Mouse (Mus musculus): ENCODE measurements around the gene Lcmt1.

The Lcmt1 gene

DNA sequence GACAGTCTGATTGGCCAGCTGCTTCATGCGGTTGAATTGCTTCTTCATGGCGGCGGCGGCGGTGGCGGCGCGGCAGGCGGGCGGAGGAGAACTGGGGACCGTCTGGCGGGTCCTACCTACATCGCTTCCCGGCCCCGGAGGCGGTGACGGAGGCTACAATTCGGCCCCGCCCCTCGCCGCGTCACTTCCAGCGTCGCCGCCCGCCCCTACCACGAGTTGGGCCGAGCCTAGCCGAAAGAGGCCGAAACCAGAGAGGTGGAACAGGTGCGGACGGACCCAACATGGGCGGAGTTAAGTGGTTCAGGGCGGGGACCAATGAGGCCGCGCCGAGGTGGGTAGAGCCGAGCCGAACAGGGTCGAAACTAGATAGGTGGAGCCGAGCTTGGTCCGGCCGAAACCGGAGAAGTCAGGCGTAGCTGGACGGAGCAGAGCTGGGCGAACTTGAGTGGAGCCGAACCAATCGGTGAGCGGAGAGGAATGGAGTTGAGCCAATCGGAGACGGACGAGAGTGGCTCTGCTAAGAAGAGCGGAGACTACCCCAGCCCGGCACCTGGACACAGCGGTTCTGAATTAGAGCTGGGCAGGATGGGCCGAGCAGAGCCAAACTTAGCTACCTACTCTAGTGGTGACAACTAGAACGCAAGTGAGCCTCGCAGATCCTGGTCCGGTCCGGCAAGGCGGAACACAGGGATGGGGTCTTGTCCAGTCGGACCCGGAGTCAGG lies at the start of gene Lcmt1, which contains the start of gene Arhgap17:
Gene Lcmt1 (plus strand): TSS at position 26 of the 723 bp plus-strand sequence.
Gene Arhgap17 (minus strand): TSS at position 157 of the 723 bp plus-strand sequence.
- in situ Hi-C loops (cut with MboI): loop anchor here (5.0 kb wide), 1 partner anchor 38 kb away; no protein-coding TSS in a partner anchor

DNA sequence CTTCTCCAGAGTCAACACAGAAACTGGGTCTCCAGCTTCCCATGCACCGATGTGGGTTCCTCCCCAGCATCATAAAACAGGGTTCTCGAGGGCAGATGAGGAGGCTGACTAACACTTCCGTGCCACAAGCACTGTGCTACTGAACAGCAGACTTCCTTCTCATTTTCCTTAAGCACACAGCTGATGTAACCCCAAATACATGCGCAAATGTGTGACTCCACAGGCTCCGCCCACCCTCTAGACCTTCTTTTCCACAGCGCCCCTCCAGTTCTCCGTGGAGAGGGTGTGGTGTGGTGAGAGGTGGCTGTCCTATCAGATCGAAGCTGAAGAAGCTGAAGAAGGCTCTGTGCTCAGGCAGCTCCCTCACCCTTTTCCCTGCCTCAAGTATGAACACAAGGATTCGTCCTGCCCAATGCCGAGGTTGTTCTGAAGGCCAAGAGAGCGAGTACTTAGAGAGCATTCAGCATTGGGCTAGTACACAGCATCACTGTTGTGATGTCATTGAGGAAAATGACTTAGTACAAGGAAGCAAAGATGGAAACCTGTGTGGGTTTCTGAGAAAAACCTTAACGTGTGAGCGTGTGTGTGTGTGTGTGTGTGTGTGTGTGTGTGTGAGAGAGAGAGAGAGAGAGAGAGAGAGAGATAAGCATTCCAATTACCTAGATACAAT lies 47.0 kb upstream of the Lcmt1 start:
- in situ Hi-C loops (cut with MboI): no loop called here

- in situ Hi-C loops (cut with MboI): no loop called here
Observed at GRCm38 (mm10) chr7:123323388-123323787, 46.2 kb upstream of the Lcmt1 start.

DNA sequence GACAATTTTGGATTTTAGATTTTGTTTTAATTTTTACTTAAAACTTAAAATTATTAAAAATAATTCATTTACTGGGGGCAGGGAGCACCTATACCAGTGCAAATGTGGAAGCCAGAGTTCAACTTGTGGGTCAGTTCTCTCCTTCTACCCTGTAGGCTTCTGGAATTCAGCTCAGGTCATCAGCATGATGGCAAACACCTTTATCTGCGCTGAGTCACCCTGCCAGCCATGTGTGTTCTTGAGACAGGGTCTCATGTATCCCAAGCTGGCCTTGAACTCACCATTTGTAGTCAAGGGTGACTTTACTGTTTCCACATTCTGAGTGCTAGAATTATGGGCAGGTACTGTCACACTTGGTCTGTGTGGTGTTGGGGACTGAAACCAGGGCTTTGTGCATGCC lies 45.5 kb upstream of the Lcmt1 start:
- in situ Hi-C loops (cut with MboI): no loop called here

GRCm38 (mm10) chr7:123326062-123326461 lies 43.5 kb upstream of the Lcmt1 start:
- in situ Hi-C loops (cut with MboI): no loop called here

DNA sequence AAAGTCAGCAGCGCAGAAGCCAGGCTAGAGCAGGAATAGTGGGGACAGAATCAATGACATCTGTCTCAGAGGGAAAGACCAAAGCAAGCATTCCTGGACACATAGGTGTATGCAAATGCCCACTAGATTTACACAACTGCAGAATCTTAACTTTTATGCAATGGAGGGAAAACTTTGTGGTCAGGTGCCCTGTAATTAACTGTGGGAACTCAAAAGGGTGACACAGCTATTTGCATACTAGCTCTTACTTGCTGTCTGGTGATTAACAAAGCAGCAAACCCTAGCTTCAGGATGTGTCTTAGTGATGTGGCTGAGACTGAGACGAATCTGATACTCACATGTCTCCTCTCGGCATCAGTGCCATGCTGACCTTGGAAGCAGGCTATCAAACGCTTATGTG lies 42.7 kb upstream of the Lcmt1 start:
- in situ Hi-C loops (cut with MboI): no loop called here

DNA sequence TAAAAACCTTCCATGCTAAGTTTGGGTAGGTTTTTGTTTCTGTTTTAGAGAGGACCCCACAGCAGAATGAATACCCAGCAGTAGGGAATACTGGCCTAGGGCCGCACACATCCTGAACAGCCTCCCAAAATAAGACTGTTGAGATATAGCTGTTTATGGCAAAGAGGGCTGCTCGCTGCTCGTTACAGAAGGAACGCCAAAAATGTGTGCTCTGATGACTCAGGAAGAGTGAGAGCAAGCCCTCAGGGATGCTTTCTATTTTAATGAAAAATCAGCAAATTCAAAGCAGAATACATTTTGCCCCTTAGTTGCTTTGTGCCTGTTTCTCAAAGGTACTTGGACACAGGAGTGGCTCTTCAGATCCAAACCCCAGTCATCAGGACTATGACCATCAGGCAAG lies 41.7 kb upstream of the Lcmt1 start:
- in situ Hi-C loops (cut with MboI): no loop called here

DNA sequence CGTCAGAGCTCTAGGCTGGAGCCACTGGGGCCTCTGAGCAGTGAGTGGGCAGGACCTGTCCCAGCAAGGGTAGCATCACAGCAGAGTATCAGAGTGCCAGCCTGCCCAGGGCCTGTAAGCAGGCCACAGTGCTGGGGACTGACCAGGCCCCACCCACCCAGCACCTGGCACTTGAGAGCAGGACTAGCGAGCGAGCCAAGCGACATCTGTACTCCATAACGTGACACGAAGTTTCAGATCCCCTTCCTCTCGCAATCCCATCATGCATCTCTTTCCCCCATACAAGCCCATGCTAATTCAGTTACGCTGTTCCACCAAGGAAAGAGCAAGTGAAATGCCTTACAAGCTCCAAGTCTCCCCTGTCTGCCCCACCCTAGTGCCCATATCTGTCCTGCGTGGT lies 39.1 kb upstream of the Lcmt1 start:
- in situ Hi-C loops (cut with MboI): loop anchor here (5.0 kb wide), 1 partner anchor 37 kb away; the partner anchor contains the start of genes Arhgap17 and Lcmt1

- in situ Hi-C loops (cut with MboI): no loop called here
Observed at GRCm38 (mm10) chr7:123336322-123336721, 33.3 kb upstream of the Lcmt1 start.

DNA sequence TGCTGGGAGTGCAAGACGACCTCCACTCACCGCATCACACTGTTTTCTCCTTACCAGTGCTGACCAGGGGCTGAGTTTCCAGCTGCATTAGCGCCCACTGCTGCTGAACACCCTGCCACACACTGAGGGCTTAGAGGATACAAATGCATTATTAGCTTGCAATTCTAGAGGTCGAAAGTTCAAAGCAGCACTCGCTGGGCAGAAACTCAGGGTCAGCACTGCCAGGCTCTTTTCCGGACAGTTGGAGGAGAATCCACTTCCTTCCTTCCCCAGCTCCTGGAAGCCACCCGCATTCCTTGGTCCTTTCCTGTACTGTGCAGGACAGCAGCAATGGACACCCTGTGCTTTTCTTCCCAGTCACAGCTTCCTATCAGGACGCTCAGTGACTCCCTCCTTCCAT lies 31.2 kb upstream of the Lcmt1 start:
- in situ Hi-C loops (cut with MboI): no loop called here

DNA sequence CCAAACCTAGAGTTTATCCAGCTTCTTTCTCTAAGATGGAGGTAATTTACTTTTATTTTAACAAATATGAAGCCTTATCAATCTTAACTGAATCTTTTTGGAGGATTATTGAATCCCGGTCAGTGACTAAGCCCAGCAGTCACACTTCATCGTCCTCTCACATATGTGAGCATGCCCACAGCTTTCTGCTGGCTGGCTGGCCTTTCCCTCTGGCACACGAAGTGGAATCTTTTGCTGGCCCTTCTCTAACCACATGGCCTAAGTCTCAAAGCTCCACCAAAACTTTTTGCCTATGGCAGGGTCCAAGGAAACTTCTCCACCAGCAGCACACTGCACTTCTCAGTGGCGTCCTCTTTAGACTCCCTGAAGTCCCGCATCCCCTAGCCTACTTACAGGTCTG lies 27.7 kb upstream of the Lcmt1 start:
- in situ Hi-C loops (cut with MboI): no loop called here

GRCm38 (mm10) chr7:123344079-123344780 lies 25.4 kb upstream of the Lcmt1 start:
- in situ Hi-C loops (cut with MboI): no loop called here

- in situ Hi-C loops (cut with MboI): no loop called here
Observed at GRCm38 (mm10) chr7:123345041-123345544, 24.5 kb upstream of the Lcmt1 start.

DNA sequence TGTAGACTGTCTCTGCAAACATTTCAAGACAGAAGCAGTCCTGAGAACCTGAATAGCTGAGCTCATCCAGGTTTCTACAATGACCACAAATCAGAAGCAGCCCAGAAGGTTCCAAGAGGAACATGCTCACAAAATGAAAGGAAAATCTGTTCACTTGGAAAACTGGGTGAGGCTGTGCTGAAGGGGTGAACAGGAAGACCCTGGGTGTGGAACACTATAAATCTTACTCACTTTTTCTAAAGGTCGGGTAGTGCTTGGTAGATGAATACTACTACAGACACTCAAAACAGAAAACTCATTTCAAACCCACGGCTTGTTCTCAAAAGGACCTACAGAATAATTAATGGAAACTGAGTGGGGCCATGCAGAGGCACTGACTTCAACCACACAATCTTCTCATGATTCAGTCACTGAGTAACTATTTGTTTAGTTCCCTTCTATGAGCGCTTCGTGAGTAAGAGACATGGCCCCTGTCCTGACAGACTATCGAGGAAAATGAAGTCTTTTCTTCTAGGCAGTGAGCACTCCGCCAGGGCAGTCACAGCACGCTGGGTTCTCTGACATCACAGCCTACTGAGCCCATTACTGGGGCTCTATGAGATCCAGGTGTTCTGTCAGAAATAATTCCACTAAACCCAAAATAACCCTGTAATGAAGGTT lies 22.8 kb upstream of the Lcmt1 start:
- in situ Hi-C loops (cut with MboI): no loop called here

- in situ Hi-C loops (cut with MboI): no loop called here
Observed at GRCm38 (mm10) chr7:123349813-123350212, 19.8 kb upstream of the Lcmt1 start.

DNA sequence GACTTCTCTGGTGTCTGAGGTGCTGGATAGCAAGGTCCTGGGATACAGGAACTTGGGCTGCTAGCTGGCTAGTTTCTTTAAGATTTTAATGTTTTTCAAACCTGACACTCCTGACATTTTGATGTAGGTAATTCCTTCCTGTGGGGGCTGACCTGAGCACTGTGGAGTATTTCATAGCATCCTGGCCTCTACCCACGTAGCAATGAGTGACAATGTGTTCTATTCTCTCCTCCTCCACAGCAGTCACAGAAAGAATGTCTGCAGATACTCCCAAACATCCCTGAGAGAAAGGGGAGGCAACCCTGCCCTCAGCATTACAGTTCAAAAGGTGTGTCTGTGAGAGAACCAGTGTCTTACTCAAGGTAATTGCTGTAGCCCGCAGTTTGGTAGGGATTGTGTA lies 19.3 kb upstream of the Lcmt1 start:
- in situ Hi-C loops (cut with MboI): no loop called here

DNA sequence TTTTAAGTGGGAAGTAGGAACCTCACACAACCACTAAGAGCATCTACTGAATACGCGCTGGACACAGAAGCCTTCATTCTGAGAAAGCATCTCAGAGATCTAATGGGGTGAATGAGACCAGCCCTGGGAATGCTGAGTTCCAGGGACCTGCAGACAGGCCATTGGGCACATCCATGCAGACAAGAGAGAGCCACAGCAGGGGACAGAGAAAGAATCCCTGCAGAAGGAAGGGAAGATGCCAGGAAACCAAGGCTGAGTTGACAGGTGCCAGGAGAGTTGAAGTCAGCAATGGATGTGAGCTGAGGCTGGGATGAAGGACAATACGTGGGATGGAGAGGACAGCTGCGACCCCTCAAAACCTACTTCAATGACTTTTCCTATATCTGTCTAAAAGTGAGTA lies 16.5 kb upstream of the Lcmt1 start:
- in situ Hi-C loops (cut with MboI): no loop called here

- in situ Hi-C loops (cut with MboI): no loop called here
Observed at GRCm38 (mm10) chr7:123353879-123354278, 15.7 kb upstream of the Lcmt1 start.

DNA sequence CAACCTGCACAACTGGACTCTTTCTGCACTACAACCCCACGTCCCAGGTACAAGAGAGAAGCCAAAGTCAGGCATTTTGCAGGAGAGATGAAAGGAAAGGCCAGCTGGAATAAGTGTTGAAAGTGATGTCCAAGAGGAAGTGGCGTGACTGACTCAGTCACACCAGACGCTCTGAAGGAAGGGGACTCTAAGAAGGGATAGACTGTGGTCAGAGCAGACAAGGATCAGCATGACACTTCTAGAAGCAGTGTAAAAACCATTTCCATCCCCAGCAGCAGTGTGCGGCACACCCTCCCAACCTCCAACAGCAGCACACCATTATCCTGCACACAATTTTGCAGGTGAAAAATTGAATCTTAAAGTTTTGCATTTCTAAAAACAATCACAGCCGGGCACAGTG lies 15.2 kb upstream of the Lcmt1 start:
- in situ Hi-C loops (cut with MboI): no loop called here

- in situ Hi-C loops (cut with MboI): no loop called here
Observed at GRCm38 (mm10) chr7:123354851-123355250, 14.7 kb upstream of the Lcmt1 start.

DNA sequence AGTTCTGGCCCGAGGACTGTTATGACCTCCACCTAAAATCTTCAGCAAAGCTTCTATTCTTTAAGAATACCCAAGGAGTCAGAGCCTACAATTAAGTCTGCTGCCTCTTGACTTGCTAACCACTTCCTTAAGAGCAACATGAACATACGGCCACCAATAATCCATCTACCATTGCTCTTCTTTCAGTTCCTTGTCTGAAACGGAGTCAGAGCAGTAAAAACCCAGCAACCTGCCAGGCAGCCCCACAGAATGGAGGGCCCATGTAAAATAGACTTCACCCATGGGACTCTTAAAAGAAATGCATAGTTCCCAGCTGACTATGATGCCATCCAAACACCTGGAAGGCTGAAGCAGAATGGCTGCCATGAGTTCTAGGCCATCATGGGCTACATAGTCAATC lies 13.4 kb upstream of the Lcmt1 start:
- in situ Hi-C loops (cut with MboI): no loop called here

- in situ Hi-C loops (cut with MboI): no loop called here
Observed at GRCm38 (mm10) chr7:123359101-123359500, 10.5 kb upstream of the Lcmt1 start.

Measured in mature B cell (primary cell).